Mouse (Mus musculus): ENCODE results near the gene Sema6d.

Sema6d gene

DNA sequence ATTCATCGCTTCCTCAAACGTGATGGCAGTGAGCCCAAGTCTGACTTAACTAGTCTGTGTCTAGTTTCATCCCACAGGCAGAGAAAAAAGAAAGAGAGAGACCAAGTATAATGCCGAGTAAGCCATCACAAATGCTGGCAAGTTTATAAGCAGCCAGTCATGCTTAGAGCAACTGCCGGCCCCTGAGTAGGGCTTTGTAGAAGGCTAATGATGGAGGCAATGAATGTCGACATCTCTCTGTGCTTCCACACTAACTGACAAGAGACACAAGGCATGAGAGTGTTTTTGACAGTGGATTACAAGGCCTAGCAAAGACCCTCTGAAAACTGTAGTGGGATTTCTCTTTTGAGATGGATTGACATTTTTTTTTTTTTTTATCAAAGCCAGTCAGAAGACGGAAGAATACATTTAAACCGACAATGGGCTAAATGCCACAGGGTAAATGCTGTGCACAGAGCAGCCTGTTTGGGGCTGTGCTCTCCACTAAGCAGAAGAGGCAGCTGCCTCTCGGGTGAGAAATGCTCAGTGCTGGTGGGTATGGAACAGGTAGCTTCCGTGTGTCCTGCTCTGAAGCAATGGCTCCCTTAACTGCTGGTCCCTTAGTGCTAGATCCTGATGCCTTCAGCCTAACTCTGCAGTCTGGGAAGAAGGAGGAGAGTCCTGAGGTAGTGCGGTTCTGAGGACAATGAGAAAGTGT, 380.7 kb downstream of the Sema6d start:
- no peak for DNase-seq (ENCODE audit: low read depth, low spot score)

DNA sequence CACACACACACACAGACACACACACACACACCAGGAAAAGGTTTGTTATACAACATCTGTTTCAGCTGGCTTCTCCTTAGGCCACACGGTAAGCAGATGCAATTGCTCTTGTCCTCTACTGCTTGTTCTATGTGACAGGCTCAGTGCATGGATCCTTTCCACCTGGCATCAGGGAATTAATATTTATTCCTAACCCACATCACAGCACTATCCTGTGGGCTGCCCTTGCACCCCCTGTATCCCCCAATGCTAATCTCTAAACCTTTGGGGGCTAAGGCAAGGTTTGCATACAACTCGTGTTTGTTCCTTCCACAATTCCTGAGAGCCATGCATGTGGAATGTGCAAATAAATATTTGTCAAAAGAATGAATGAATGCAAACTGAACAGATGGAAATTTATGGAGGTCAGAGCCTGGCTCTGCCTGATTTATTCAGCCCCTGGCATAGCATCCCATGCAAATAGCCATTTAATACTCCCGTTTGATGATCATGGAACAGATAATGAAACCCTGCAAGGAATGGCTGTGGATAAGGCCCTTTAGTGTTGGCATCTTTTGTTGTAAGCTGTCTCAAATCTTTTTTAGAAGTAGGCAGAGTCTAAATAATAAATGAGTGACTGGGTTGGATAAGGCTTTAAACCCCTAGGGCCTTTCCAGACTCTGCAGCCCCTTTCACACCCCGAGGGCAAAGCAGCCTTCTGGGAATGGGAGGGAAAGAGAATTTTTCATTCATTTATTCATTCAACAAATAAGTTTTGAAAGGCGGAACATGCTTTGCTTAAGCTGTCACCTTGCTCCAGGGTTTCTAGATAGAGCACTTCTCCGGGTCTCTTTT, 383.1 kb downstream of the Sema6d start:
- DNase-seq (ENCODE audit: low read depth, low spot score) = no peak

DNA sequence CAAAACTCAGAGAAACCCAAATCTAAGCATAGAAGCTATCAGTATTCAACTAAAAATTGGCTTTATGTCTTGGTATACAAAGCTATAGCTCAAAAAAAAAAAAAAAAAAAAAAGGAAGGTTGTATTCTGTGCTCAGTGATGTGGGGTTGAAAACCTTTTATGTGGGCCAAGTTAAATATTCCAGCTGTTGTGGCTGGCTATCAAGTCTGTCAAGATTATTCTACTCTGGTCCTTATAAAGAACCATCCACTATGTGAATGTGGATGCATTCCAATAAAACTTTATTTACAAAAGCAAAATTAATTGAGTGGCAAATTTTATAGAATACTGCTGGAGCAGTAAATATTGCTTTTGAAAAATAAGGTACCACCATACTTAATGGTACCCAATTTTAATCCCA, 388.1 kb downstream of the Sema6d start:
- DNase-seq (ENCODE audit: low read depth, low spot score) = no peak

DNA sequence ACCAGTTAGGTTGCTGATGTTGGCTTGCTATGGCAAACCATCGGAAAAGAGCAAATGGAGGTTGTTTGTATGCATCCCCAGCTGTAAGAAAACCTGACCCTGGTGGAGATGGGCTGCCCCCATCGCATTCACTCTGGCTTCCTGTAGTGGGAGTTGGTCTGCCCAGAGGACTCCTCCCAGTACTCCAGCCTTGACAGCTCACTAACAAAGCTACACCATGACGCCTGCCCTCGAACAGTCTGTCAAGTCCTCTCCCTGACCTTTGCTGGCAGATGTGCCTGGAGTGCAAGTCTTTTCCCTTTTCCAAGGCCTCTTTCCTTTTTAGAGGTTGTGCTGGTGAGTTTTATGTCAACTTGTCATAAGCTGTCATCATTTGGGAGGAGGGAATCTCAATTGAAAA, 388.8 kb downstream of the Sema6d start:
- no peak for DNase-seq (ENCODE audit: low read depth, low spot score)

DNA sequence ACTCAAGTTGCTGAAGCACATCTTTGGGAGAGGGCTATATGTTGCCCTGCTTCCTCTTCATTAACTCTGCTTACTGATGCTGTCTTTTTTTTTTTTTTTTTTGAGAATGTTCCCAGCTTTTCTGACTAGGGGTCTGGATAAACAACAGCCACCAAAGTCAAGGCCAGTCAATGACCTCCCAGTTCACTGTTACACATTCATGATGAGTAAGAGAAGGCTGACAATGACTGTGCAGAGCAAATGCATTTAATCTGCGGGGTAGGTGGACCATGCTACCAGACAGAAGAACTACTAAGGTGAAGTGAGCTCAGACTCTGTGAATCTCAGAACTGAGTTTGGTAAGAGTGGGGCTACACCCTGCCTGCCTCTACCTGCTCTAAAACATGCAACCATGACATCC, 396.0 kb downstream of the Sema6d start:
- DNase-seq (ENCODE audit: low read depth, low spot score) = no peak

DNA sequence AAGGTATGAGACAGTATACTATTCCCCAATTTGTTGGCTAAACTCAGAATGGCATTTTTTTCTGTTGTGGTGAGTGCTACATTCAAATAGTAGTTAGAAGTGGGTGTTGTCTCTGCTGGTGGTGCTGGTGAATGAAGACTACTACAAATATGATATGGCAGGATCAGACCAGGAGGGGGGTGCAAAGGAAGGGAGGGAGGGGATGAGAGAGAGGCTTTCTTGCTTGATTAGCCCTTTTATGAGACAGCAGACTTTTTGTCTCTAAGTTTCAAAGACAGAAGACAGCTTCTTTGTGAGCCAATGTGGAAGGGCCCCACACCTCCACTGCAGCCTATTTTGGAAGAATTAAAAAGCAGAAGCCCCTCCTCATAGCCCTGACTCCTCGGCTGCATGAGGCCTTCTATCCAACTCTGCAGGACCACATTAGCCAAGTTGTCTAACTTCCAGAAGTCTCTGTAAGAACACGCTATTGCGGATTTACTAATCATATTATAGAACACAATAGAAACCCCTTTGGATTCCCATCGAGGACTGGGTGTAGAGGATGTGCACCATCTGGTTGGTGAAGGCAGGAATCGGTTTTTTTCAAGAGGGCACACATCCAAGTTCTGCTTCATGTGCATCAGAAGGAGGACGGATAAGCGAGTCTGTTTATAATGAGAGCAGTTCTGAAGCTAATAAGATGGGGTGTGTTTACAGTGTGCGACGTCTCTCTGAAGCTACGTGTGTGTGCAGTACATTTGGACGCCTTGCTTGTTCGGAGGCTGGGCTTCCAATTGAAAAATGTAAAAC, 400.4 kb downstream of the Sema6d start:
- DNase-seq (ENCODE audit: low read depth, low spot score) = no peak

DNA sequence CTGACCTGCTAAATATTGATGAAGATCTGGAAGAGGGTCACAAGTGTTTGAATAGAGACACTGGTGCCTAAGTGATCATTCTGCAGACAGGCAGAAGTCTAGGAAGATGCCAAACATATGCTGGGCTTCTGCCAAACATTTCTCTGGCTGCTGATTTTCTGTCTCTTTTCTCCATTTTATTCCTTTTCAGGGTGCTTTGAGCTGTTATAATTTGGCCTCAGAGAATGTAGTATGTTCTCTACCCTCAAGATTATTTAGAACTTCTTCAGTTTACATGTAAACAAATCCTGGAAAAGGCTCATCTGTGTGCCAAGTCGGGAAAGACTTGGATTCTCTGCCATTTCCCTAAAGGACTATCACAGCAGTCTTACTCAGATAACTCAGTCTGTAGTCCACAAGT, 406.0 kb downstream of the Sema6d start:
- DNase-seq (ENCODE audit: low read depth, low spot score) = no peak

DNA sequence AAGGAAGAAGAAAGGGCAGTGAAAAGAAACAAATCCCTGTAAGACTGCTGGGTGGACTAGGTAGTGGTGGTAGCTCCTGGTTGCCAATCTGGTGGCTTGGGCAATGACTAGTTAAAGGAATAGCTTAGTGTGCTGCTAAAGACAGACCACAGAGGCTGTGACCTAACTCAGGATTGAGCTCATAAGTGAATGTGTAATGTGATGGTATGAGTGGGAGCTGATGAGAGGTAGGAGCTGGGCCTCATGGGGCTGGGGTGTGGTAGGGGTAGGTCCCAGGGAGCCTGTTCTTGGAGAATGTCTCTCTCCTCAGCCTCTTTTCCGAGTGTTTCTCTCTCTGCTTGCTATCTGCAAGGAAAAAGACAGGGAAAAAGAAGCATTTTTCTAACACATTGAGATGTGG, 409.9 kb downstream of the Sema6d start:
- DNase-seq (ENCODE audit: low read depth, low spot score) = no peak

DNA sequence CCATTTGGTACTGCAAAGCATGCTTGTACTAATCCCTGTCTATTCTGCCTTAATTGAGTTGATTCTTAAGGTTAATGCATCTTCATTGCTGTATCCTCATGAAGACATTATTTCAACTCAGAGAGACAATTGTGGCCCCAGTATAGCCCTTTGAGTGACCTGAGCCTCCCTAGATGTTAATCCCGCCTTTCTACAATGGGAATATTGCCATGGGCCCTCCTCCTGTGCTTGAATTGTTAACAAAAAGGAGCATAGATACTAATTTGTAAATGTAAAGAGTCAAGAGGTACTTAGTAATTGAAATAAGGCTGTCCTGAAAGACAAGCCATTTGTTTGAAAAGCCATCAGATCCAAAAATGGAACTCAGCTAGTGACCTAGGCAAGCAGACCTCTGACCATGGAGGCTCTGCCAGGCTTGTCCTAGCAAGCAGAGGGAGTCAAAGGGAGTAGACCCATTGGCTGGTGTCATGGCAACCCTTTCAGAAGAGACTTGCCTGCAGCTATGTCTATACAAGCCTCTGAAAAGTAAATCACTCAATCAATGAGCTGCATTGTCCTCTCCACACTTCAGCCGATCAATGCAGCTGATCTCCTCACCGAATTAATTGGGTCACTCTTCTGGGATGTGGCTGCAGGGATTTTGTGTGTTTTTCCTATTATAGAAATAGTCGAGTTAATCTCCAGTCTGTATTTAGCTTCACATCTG, 416.2 kb downstream of the Sema6d start:
- no peak for DNase-seq (ENCODE audit: low read depth, low spot score)

DNA sequence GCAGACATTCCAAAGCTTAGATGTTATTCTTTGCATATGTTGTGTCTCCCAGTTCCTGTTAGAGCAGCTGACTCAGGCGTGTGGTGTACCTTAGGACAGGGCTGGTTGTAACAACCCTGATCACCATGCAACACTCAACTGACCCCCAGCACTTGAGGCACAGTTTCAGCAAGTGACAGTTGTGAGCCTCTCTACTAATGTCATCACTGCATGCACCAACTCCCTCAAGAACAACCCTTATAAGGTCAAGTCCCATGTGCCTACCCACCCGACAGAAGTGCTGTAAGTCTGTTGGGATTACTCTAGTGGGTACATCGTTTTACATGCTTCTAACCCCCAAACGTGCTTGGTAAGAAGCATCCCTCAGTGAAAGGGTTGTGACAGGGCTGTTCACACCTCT, 418.0 kb downstream of the Sema6d start:
- DNase-seq (ENCODE audit: low read depth, low spot score) = no peak

DNA sequence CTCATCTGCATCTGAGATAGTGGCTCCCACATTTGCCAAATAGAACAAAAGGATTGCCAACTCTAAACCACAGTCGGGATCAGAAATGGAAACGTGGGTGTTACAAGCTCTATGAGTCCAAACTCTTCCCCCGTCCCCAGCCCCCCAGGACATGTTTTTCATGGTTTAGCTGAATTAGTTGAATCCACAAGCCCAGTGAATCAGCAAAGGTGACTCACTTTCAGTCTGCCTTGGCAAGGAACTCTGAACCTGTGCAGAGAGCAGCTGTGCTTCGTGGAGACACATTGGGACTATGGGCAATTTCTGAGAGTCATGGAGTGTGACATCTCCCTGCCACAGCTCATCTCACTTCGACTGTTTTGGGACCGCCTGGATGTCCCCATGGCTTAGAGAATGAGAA, 419.7 kb downstream of the Sema6d start:
- DNase-seq (ENCODE audit: low read depth, low spot score) = no peak

DNA sequence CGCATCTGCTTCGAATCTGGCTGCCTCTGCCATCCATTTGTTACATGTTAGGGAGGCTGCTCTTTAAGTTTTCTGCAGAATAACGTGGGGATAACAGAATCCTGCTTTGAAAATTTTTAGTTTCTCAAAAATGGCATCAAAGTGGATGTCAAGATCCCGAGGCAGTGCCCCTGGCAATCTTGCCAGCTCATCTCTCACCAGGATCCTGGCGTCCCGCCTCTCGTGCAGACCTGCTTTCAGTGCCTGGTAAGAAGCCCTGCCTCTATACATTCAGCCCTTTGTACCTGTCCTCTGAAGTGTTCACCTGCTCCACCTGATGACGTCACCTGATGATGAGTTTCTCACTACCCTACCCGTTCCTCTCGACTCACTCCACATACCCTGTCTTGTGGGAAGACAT, 422.1 kb downstream of the Sema6d start:
- DNase-seq (ENCODE audit: low read depth, low spot score) = no peak

DNA sequence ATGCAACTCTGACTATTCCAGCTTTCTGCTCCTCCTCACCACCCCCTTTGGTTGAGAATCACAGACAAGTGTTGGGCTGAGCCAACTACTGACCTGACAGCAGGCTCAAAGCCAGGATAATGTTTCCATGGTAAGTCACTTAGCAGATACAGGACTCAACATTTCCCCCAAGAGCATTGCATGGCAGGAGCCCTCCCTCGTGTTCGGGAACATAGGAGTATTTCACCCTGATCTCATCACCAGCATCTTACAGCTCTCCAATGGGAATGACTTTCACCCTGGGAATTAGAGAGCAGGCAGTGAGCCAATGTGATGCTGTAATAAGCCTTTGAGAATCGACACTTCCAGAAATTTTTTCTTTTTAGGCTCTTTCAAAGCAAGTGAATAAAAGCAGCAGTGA, 432.7 kb downstream of the Sema6d start:
- no peak for DNase-seq (ENCODE audit: low read depth, low spot score)

DNA sequence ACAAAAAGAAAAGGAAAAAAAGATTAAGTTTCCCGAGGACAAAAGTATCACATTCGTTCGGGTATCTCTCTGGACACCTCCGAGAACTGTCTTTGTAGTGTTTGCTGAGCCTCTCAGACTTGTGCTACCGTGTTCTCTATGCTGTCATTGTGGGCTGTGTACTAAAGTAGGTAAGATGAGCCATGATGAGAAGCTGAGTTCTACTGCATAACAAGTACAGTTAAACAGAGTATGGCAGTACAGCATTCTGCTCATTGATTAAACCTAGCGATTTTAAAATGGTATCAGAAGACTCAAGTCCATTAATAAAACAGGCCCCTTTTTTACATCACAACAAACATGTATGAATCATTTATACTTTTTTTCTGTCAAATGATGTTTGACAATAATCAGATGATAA, 433.9 kb downstream of the Sema6d start:
- no peak for DNase-seq (ENCODE audit: low read depth, low spot score)

DNA sequence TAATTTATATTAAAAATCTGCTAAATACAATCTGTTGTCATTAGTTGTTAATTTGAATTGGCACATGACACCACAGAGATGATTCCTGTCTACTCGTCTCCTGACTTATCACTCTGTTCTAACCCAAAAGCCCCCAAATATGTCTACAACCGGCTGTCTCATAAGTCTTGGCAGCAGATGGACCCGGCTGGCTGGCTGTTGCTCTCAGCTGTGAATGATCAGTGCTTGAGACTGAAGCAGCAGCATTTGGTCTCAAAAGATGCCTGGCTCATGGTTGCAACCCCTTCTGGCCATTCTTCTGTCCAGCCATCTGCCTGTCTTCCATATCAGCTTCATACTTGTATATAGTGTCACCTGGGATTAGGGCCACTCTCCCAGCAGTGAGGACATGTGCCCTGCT, 434.4 kb downstream of the Sema6d start:
- no peak for DNase-seq (ENCODE audit: low read depth, low spot score)

DNA sequence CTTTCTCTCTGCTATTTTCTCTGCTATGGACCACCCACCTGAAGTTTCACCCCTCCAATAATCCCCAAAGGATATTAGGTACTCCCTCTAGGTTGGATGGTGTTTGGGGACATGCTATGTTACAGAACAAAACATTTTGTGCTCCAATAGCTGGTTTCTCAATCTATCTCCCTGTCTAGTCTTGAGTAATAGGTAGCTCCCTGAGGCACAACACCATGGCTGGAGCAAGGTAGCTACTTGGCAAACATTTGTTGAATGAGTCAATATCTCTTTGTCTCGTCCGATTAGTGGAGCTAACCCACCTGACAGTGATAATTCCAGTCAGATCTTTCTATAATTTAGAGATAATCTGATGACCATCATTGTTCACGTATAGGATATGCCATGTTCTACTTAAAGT, 437.9 kb downstream of the Sema6d start:
- DNase-seq (ENCODE audit: low read depth, low spot score) = no peak

DNA sequence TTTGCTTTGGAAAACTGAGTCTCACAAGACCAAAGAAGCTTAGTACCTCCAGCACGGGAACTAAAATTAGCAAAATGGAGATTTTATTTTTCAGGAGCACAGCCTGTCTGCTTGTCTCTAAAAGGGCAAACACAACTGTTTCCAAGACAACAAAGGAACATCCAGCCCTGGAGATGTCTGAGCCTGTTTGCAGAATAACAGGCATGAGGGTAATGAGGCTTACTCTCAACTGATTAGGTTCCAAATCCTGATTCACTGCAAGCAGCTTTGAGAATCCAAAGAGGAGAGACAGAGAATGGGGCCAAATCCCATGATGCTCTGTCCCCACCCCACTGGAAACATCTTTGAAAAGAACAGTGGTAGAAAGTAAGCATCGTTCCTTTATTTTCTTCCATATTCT, 440.7 kb downstream of the Sema6d start:
- no peak for DNase-seq (ENCODE audit: low read depth, low spot score)

DNA sequence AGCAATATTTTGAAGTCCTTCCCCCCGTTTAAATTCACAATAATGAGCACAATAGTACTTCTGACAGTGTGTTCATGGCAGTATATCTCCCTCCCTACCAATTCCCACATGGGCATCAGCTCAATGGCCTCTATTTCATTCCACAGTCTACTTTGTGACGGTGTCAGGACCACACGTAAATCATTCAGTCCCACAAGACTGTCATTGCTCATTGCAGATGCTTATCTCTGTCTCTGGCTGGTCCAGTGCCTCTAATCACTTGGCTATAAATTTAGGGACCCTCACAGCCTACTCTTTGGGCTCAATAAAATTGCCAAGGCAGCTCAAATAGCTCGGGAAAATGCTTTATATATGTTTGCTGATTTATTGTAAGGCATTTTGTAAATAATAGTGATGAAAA, 441.3 kb downstream of the Sema6d start:
- no peak for DNase-seq (ENCODE audit: low read depth, low spot score)

DNA sequence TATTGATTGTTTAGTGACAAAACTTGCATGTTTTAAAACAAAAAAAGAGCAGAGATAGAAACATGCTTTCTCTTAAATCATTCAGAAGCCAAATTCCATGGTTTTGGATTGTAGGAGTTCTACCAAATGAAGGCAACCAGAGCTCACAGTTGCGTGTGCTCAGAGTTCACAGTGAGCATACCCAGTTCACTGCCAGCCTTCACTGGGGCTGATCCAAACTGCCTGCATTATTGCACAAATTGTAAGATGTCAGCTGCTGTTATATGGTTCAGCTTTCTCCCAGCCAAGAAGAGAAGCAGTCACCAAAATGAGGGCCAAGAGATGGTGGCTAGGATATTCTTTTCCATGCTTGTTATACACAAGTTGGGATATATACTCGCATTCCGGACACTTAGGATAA, 443.1 kb downstream of the Sema6d start:
- DNase-seq (ENCODE audit: low read depth, low spot score) = no peak

DNA sequence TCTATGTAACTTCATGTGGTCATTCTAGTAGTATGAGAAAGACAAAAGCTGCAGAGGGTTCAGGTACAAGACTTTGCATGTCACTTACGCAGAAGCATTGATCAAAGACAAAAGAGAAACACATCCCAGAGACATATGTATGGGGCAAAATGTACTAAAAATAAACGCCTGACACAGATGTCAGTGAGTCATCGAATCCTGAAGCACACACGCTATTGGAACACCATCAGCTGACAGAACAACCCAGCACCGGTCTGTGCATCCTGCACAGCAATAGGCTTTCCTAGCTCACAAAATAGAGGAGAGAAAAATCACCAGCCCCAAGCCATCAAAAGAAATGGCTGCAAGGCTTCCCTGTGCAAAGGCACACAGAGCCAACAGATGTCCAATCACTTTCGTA, 443.8 kb downstream of the Sema6d start:
- DNase-seq (ENCODE audit: low read depth, low spot score) = no peak

DNA sequence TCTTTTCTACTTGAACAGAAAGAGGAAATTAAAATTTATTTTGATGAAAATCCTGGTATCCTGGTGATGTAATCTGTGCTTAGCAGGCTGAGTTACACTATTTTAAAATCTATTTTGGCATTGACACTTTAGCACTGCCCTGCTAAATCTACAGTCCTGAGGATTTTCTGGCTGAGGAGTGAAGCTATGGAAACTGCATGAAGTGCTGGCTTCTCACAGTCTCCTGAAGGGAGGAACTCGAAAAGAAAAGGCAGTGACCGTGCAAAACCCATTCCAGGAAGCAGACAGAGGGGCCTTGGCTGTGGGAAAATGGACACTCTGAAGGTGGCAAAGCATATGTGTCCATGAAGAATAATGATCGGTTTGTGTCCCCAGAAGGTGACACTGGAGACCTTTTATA, 460.5 kb downstream of the Sema6d start:
- DNase-seq (ENCODE audit: low read depth, low spot score) = no peak
